Mouse (Mus musculus): ENCODE results near the gene Sec11a. TPM values are rescaled to one million over a fixed set of nuclear protein-coding genes. Genes with fewer than 3 reads are reported as not detected.

Gene Sec11a
- total RNA-seq, 4 experiments from 2014 or later: 41.1 to 47.5 (median 41.9) TPM

GRCm38 (mm10) chr7:80900944-80901501 is 46.6 kb downstream of the Sec11a start, which contains the start of gene Wdr73:
TSS of gene Wdr73 (minus strand) at chr7:80901269.
- peak; percentile 69 to 88 for DNase-seq (ENCODE audit: low spot score in 2 of 2)

GRCm38 (mm10) chr7:80897721-80898120 is 49.9 kb downstream of the Sec11a start:
- DNase-seq (ENCODE audit: low spot score in 2 of 2): no peak

- DNase-seq (ENCODE audit: low spot score in 2 of 2): no peak
Observed at GRCm38 (mm10) chr7:80897134-80897533, 50.4 kb downstream of the Sec11a start.

GRCm38 (mm10) chr7:80894815-80895519 is 52.6 kb downstream of the Sec11a start:
- DNase-seq (ENCODE audit: low spot score in 2 of 2): no peak

GRCm38 (mm10) chr7:80894196-80894595 is 53.4 kb downstream of the Sec11a start:
- no peak for DNase-seq (ENCODE audit: low spot score in 2 of 2)

GRCm38 (mm10) chr7:80893753-80894129 is 53.8 kb downstream of the Sec11a start:
- DNase-seq (ENCODE audit: low spot score in 2 of 2): no peak

- DNase-seq (ENCODE audit: low spot score in 2 of 2): no peak
Observed at GRCm38 (mm10) chr7:80893086-80893752, 54.4 kb downstream of the Sec11a start.

DNA sequence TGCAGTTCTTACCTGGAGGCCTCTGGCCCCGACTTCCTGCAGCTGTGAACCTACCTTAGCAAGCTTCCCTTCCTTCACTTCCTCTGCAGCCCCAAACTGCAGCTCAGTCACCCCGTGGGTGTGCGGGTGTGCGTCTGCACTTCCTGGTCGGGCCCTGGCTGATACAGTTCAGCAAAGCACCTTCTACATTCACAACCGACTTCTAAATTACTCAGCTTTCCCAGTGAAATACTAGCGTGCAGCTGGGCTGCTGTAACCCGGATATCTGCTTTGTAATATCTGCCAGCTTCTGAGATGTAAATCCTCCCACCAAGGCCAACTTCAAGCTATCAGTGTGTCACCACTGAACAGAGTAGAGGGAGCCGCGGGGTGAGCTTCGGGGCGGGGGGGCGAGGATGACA is 57.7 kb downstream of the Sec11a start:
- DNase-seq (ENCODE audit: low spot score in 2 of 2): no peak

GRCm38 (mm10) chr7:80889021-80889511 is 58.5 kb downstream of the Sec11a start:
- no peak for DNase-seq (ENCODE audit: low spot score in 2 of 2)

GRCm38 (mm10) chr7:80888595-80888994 is 59.0 kb downstream of the Sec11a start:
- DNase-seq (ENCODE audit: low spot score in 2 of 2): no peak

- no peak for DNase-seq (ENCODE audit: low spot score in 2 of 2)
Observed at GRCm38 (mm10) chr7:80885666-80886065, 61.9 kb downstream of the Sec11a start.

DNA sequence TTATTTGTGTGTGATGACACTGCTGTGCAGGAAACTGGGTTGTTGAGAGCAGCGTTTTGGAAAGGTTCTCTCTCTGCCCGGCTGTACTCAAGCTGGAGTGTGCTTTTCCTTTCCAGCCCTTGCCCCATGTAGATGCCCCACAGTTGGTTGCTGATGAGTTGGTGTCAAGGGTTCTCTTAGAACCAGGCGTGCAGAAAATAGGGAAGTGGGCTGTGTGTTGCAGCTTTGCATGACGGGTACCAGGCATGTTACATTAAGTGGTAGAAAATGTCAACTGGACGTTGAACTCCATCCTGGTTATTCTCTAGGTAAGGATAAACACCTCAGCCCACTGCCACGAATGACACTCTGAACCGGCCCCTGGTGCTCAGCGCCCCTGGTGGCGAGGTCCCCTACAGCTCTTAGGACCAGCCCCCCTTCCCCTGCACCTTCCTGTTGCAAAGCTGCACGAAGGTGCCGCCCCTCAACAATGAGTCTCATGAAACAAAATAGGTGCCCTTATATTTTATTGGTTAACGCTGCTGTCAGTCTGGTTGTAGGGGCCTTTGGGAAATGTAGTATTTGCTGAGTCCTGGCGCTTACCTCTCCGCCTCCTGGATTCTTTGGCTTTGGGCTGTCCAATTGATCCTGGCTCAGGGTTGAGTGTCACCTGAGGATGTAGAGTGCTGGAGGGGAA is 64.6 kb downstream of the Sec11a start:
- DNase-seq (ENCODE audit: low spot score in 2 of 2): peak in 1 of 2 experiments; percentile 81

- DNase-seq (ENCODE audit: low spot score in 2 of 2): no peak
Observed at GRCm38 (mm10) chr7:80875727-80876126, 71.9 kb downstream of the Sec11a start.

GRCm38 (mm10) chr7:80873631-80874030 is 73.9 kb downstream of the Sec11a start:
- no peak for DNase-seq (ENCODE audit: low spot score in 2 of 2)

- DNase-seq (ENCODE audit: low spot score in 2 of 2): no peak
Observed at GRCm38 (mm10) chr7:80873038-80873437, 74.5 kb downstream of the Sec11a start.

- no peak for DNase-seq (ENCODE audit: low spot score in 2 of 2)
Observed at GRCm38 (mm10) chr7:80868686-80869085, 78.9 kb downstream of the Sec11a start.

DNA sequence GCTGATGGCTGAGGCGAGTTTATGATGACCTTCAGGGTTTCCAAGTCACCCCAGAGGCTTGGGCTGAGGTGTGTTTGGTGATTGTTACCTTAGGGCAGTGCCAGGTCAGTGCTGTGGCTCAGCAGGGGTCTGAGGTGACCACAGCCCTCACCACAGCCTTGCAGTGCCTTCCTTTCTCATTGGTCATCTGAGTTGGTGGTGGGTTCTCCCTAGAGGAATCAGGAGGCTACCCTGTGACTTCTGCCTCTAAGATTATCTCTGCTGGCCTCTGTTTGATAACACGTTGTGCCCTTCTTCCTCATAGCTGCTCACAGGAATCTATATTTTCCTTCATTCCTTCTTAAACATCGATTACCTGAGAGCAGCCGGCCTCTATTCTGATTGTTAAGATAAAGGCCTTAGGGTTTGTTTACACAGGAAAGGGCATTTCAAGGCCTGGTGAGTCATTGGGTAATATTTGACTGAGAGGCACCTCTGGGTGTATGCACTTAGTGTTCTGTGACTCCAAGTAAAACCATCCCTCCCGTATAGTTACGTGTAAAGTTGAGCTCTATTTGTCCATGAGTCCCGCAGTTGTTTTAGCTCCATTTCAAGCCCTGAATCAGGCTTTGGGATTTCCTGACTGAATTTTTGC is 80.9 kb downstream of the Sec11a start:
- DNase-seq (ENCODE audit: low spot score in 2 of 2): no peak

- DNase-seq (ENCODE audit: low spot score in 2 of 2): no peak
Observed at GRCm38 (mm10) chr7:80865521-80865920, 82.1 kb downstream of the Sec11a start.

GRCm38 (mm10) chr7:80864831-80865230 is 82.7 kb downstream of the Sec11a start:
- DNase-seq (ENCODE audit: low spot score in 2 of 2): no peak

- DNase-seq (ENCODE audit: low spot score in 2 of 2): no peak
Observed at GRCm38 (mm10) chr7:80864151-80864550, 83.4 kb downstream of the Sec11a start.

- DNase-seq (ENCODE audit: low spot score in 2 of 2): no peak
Observed at GRCm38 (mm10) chr7:80863520-80863919, 84.1 kb downstream of the Sec11a start.

Measured in left cerebral cortex, adult 8-10 months (tissue).